Mouse (Mus musculus) gastrocnemius, postnatal 4 days (tissue): ENCODE results near the gene Foxj1. TPM values are rescaled to one million over a fixed set of nuclear protein-coding genes. Genes with fewer than 3 reads are reported as not detected.

ENCODE experiments used
- DNase-seq, 2 experiments: peaks; one replicate each; pipeline ENCODE4 v3.0.0; 2021 to 2022; ENCODE audit warnings: low spot score in 2 of 2, mixed read lengths in 2 of 2
- total RNA-seq, 2 experiments: library from RNA; stranded (reverse); gene quantifications; 2 replicates each; pipeline ENCODE4 v1.2.3; 2021

The Foxj1 gene
- total RNA-seq, 2 experiments from 2014 or later: 0.29 to 0.31 TPM

- DNase-seq: no peak
Measured at GRCm38 (mm10) chr11:116342069-116342791, 7.0 kb upstream of the Foxj1 start.

- DNase-seq: no peak
Measured at GRCm38 (mm10) chr11:116337531-116337930, 2.3 kb upstream of the Foxj1 start.

- no peak for DNase-seq
Measured at GRCm38 (mm10) chr11:116337000-116337399, 1.8 kb upstream of the Foxj1 start.

- DNase-seq: no peak
Measured at GRCm38 (mm10) chr11:116336393-116336792, 1.2 kb upstream of the Foxj1 start.

- DNase-seq: no peak
Measured at GRCm38 (mm10) chr11:116334417-116334782, 799 bp downstream of the Foxj1 start.

GRCm38 (mm10) chr11:116333526-116334416 is 1.4 kb downstream of the Foxj1 start:
- no peak for DNase-seq

- DNase-seq: no peak
Measured at GRCm38 (mm10) chr11:116332983-116333270, 2.3 kb downstream of the Foxj1 start.

GRCm38 (mm10) chr11:116332232-116332982 is 2.8 kb downstream of the Foxj1 start:
- DNase-seq: no peak

- no peak for DNase-seq
Measured at GRCm38 (mm10) chr11:116330211-116330518, 5.0 kb downstream of the Foxj1 start.

- DNase-seq: peak in 1 of 2 experiments; percentile 44
Measured at GRCm38 (mm10) chr11:116329314-116330210, 5.6 kb downstream of the Foxj1 start.

GRCm38 (mm10) chr11:116326963-116327603 is 8.1 kb downstream of the Foxj1 start:
- DNase-seq: no peak

- peak; percentile 91 for DNase-seq
Measured at GRCm38 (mm10) chr11:116318719-116319659, 16.2 kb downstream of the Foxj1 start.

- no peak for DNase-seq
Measured at GRCm38 (mm10) chr11:116312359-116312758, 22.8 kb downstream of the Foxj1 start.

GRCm38 (mm10) chr11:116311169-116311568 is 24.0 kb downstream of the Foxj1 start:
- DNase-seq: peak in 1 of 2 experiments; percentile 50

GRCm38 (mm10) chr11:116309601-116310000 is 25.6 kb downstream of the Foxj1 start:
- DNase-seq: no peak

GRCm38 (mm10) chr11:116307762-116308531 is 27.3 kb downstream of the Foxj1 start:
- no peak for DNase-seq

GRCm38 (mm10) chr11:116307019-116307725 is 28.0 kb downstream of the Foxj1 start, which contains the start of gene Exoc7:
TSS of gene Exoc7 (minus strand) at chr11:116307233.
- no peak for DNase-seq
